ENCODE assay signal across 8 mouse cellular contexts in the genomic region with DNA sequence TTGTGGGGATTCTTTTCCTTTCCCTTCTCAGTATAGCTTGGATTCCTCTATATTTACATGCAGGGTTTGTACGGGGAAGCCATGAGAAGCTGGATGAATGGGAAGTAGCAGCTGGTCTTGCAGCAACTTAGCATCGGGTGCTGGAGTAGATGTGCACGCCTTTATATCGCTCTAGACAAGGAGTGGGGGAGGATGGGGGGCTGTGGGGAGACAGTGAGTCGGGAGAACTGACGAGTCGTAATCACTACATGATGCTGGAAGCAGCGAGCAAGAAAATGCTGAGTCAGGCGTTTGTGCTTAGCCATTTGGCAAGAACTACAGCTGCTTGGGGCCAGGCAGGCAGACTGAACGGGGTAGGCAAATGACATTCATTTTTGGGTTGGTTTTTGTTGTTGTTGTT.
DNase-seq lines count a peak whose midpoint lies in the region; ATAC-seq and TF ChIP-seq lines count a peak whose summit lies in the region.

No protein-coding gene starts in this region.

- H3K27me3 ChIP-seq in forebrain, postnatal 0 days (ENCODE audit: insufficient read depth, low read length): no peaks in the 10 kb centered on the region
- no peaks in the 10 kb centered on the region for H3K27me3 ChIP-seq in neural tube, embryonic 14.5 days (ENCODE audit: control insufficient read depth, insufficient read depth, low read length)

- no peak overlapping the region for H3K4me3 ChIP-seq in layer of hippocampus, adult 2 months
- H3K4me3 ChIP-seq in forebrain, postnatal 0 days (ENCODE audit: low read depth, low read length): no peak overlapping the region
- H3K4me3 ChIP-seq in neural tube, embryonic 14.5 days (ENCODE audit: low read depth, low read length): no peak overlapping the region

- no peak overlapping the region for H3K9ac ChIP-seq in forebrain, postnatal 0 days
- H3K9ac ChIP-seq in neural tube, embryonic 14.5 days (replicated peaks; ENCODE audit: low read depth, low read length): no peak overlapping the region; the same call in 1 of the 2 replicates

- no peaks in the 10 kb centered on the region for H3K36me3 ChIP-seq in forebrain, postnatal 0 days (ENCODE audit: insufficient read depth)
- H3K36me3 ChIP-seq in neural tube, embryonic 14.5 days (ENCODE audit: control insufficient read depth, insufficient read depth, low read length): no peaks in the 10 kb centered on the region

- peak; percentile 89 for ATAC-seq in forebrain, postnatal 0 days
- peak; percentile 62 for ATAC-seq in neural tube, embryonic 14.5 days (ENCODE audit: low read depth)

- H3K9me3 ChIP-seq in forebrain, postnatal 0 days (ENCODE audit: low read length): no peaks in the 10 kb centered on the region
- no peaks in the 10 kb centered on the region; the same call in 1 of the 2 replicates for H3K9me3 ChIP-seq in neural tube, embryonic 14.5 days (ENCODE audit: control insufficient read depth, low read length)

- TF ChIP-seq CTCF in layer of hippocampus, adult 2 months (conservative IDR thresholded peaks at IDR 0.05): no peak
- no peak for TF ChIP-seq CTCF in forebrain, postnatal 0 days (IDR thresholded peaks at IDR 0.05; ENCODE audit: low read depth)

- whole genome bisulfite sequencing in forebrain, postnatal 0 days: 38% methylated on average over 10 of the region's 10 CpGs
- 46% methylated on average over 10 of the region's 10 CpGs for WGBS in neural tube, embryonic 14.5 days

- DNase-seq in layer of hippocampus, adult 2 months (ENCODE audit: low spot score in 2 of 2): peak; percentile 35 to 44
- no peak for DNase-seq in layer of hippocampus, adult 9-11 months
- peak; percentile 29 for DNase-seq in MEL-GATA-1-ER (ENCODE audit: extremely low read depth, low read depth)
- DNase-seq in forebrain, postnatal 0 days: peak; percentile 83
- no peak for DNase-seq in T-cell, adult 2 months (ENCODE audit: low spot score)
- DNase-seq in cerebellum, adult 8-10 months: no peak
- DNase-seq in cerebellum, adult 9-11 months: no peak

- peak overlapping the region; percentile 2; the same call in 1 of the 2 replicates for H3K27ac ChIP-seq in layer of hippocampus, adult 2 months
- no peak overlapping the region for H3K27ac ChIP-seq in forebrain, postnatal 0 days (ENCODE audit: low read depth, low read length)
- peak overlapping the region; percentile 60 for H3K27ac ChIP-seq in neural tube, embryonic 14.5 days (ENCODE audit: low read depth, low read length)

- H3K4me1 ChIP-seq in forebrain, postnatal 0 days (ENCODE audit: insufficient read depth): peaks cover 6% of the 10 kb centered on the region
- peaks cover 3% of the 10 kb centered on the region for H3K4me1 ChIP-seq in neural tube, embryonic 14.5 days (ENCODE audit: control insufficient read depth, insufficient read depth, low read length)

- 0 out of 2 replicates have a peak overlapping the region, but pooled peaks have one; percentile 13 for H3K4me2 ChIP-seq in forebrain, postnatal 0 days (ENCODE audit: low read depth)
- 0 out of 2 replicates have a peak overlapping the region, but pooled peaks have one; percentile 22 for H3K4me2 ChIP-seq in neural tube, embryonic 14.5 days (ENCODE audit: low read depth, low read length)

Comparison
In these comparisons a context has a peak if more than half of its experiments do, and no peak if none do; other contexts are left out.
1. DNase-seq: peak in layer of hippocampus, adult 2 months (2 of 2), MEL-GATA-1-ER (single experiment) and forebrain, postnatal 0 days (single experiment); none in layer of hippocampus, adult 9-11 months (single experiment), T-cell, adult 2 months (single experiment), cerebellum, adult 8-10 months (single experiment) and cerebellum, adult 9-11 months (single experiment).